Mouse (Mus musculus) regulatory T cell (primary cell): ENCODE results near the gene Gmpr.

Source experiments
- in situ Hi-C: fragments of 300-600 bp; cut with MboI, MseI; formaldehyde crosslinking; loops from one replicate; pipeline ENCODE4 v1.15.1; 2025; ENCODE audit warnings: high pct_unique_total_duplicates

Gene Gmpr

GRCm38 (mm10) chr13:45538532-45539204 is 31.4 kb downstream of the Gmpr start:
- in situ Hi-C loops: no loop called here

- in situ Hi-C loops: no loop called here
Observed at GRCm38 (mm10) chr13:45539205-45539568, 31.9 kb downstream of the Gmpr start.

GRCm38 (mm10) chr13:45545974-45546373 is 38.7 kb downstream of the Gmpr start:
- in situ Hi-C loops: no loop called here

- in situ Hi-C loops: no loop called here
Observed at GRCm38 (mm10) chr13:45546946-45547345, 39.7 kb downstream of the Gmpr start.

GRCm38 (mm10) chr13:45547549-45547948 is 40.3 kb downstream of the Gmpr start:
- in situ Hi-C loops: no loop called here

- in situ Hi-C loops: no loop called here
Observed at GRCm38 (mm10) chr13:45553674-45554073, 46.4 kb downstream of the Gmpr start.

GRCm38 (mm10) chr13:45558367-45558766 is 51.1 kb downstream of the Gmpr start:
- in situ Hi-C loops: no loop called here

- in situ Hi-C loops: no loop called here
Observed at GRCm38 (mm10) chr13:45559258-45559657, 52.0 kb downstream of the Gmpr start.

GRCm38 (mm10) chr13:45560543-45560942 is 53.3 kb downstream of the Gmpr start:
- in situ Hi-C loops: no loop called here

- in situ Hi-C loops: no loop called here
Observed at GRCm38 (mm10) chr13:45562011-45562410, 54.8 kb downstream of the Gmpr start.

- in situ Hi-C loops: no loop called here
Observed at GRCm38 (mm10) chr13:45564946-45565345, 57.7 kb downstream of the Gmpr start.

- in situ Hi-C loops: no loop called here
Observed at GRCm38 (mm10) chr13:45569932-45570331, 62.7 kb downstream of the Gmpr start.

GRCm38 (mm10) chr13:45571795-45572262 is 64.6 kb downstream of the Gmpr start:
- in situ Hi-C loops: no loop called here

- in situ Hi-C loops: no loop called here
Observed at GRCm38 (mm10) chr13:45572768-45573167, 65.5 kb downstream of the Gmpr start.

GRCm38 (mm10) chr13:45576185-45576584 is 68.9 kb downstream of the Gmpr start:
- in situ Hi-C loops: no loop called here

GRCm38 (mm10) chr13:45577366-45577765 is 70.1 kb downstream of the Gmpr start:
- in situ Hi-C loops: no loop called here

- in situ Hi-C loops: no loop called here
Observed at GRCm38 (mm10) chr13:45577784-45578183, 70.5 kb downstream of the Gmpr start.

GRCm38 (mm10) chr13:45579751-45580150 is 72.5 kb downstream of the Gmpr start:
- in situ Hi-C loops: no loop called here

- in situ Hi-C loops: no loop called here
Observed at GRCm38 (mm10) chr13:45582294-45582693, 75.0 kb downstream of the Gmpr start.

GRCm38 (mm10) chr13:45583061-45583460 is 75.8 kb downstream of the Gmpr start:
- in situ Hi-C loops: no loop called here

GRCm38 (mm10) chr13:45590898-45591297 is 83.7 kb downstream of the Gmpr start:
- in situ Hi-C loops: no loop called here

- in situ Hi-C loops: no loop called here
Observed at GRCm38 (mm10) chr13:45593914-45594313, 86.7 kb downstream of the Gmpr start.

- in situ Hi-C loops: no loop called here
Observed at GRCm38 (mm10) chr13:45595416-45595815, 88.2 kb downstream of the Gmpr start.

- in situ Hi-C loops: loop anchor here (10.0 kb wide), 1 partner anchor 1635 kb away; no protein-coding TSS in a partner anchor
Observed at GRCm38 (mm10) chr13:45599831-45600230, 92.6 kb downstream of the Gmpr start.
